Mouse (Mus musculus): ENCODE results near the gene Psma6. TPM values are rescaled to one million over a fixed set of nuclear protein-coding genes. Genes with fewer than 3 reads are reported as not detected.
A peak's percentile ranks its signal among the peaks of the same experiment; 100 is the strongest.

The Psma6 gene
- polyA plus RNA-seq, 1 experiment: 119 TPM

- 75% methylated on average over 5 of the region's 5 CpGs for WGBS
- peak overlapping the region; percentile 61 for H3K27ac ChIP-seq (ENCODE audit: control insufficient read depth, insufficient read depth, low read depth, low read length, poor library complexity)
- H3K4me1 ChIP-seq (ENCODE audit: control insufficient read depth, insufficient read depth, low read length): peaks cover 9% of the 10 kb centered on the region
- TF ChIP-seq POLR2A (IDR thresholded peaks at IDR 0.05; ENCODE audit: borderline replicate concordance, control insufficient read depth, low read depth, low read length) (no peak), CTCF (IDR thresholded peaks at IDR 0.05; ENCODE audit: control insufficient read depth, insufficient read depth, low read length) (no peak)
- no peak overlapping the region for H3K4me3 ChIP-seq (replicated peaks; ENCODE audit: control insufficient read depth, low read depth, low read length)
Observed at GRCm38 (mm10) chr12:55456893-55457292, 72.9 kb downstream of the Psma6 start.

GRCm38 (mm10) chr12:55459739-55460138, 75.7 kb downstream of the Psma6 start:
- H3K4me1 ChIP-seq (ENCODE audit: control insufficient read depth, insufficient read depth, low read length): peaks cover 17% of the 10 kb centered on the region
- 8% methylated on average over 8 of the region's 8 CpGs for WGBS

GRCm38 (mm10) chr12:55460900-55461299, 76.9 kb downstream of the Psma6 start:
- Histone ChIP-seq H3K27ac (ENCODE audit: control insufficient read depth, insufficient read depth, low read depth, low read length, poor library complexity) (no peak overlapping the region), H3K4me3 (replicated peaks; ENCODE audit: control insufficient read depth, low read depth, low read length) (no peak overlapping the region), H3K4me1 (ENCODE audit: control insufficient read depth, insufficient read depth, low read length) (peaks cover 18% of the 10 kb centered on the region)
- TF ChIP-seq POLR2A (IDR thresholded peaks at IDR 0.05; ENCODE audit: borderline replicate concordance, control insufficient read depth, low read depth, low read length): no peak
- no peak for TF ChIP-seq CTCF (IDR thresholded peaks at IDR 0.05; ENCODE audit: control insufficient read depth, insufficient read depth, low read length)
- 59% methylated on average over 4 of the region's 4 CpGs for WGBS

More at GRCm38 (mm10) chr12:55459739-55460138, 75.7 kb downstream of the Psma6 start:
- no peak overlapping the region for H3K4me3 ChIP-seq (replicated peaks; ENCODE audit: control insufficient read depth, low read depth, low read length)
- TF ChIP-seq CTCF (IDR thresholded peaks at IDR 0.05; ENCODE audit: control insufficient read depth, insufficient read depth, low read length) (no peak), POLR2A (IDR thresholded peaks at IDR 0.05; ENCODE audit: borderline replicate concordance, control insufficient read depth, low read depth, low read length) (no peak)
- H3K27ac ChIP-seq (ENCODE audit: control insufficient read depth, insufficient read depth, low read depth, low read length, poor library complexity): no peak overlapping the region

GRCm38 (mm10) chr12:55461767-55462166, 77.7 kb downstream of the Psma6 start:
- Histone ChIP-seq H3K4me1 (ENCODE audit: control insufficient read depth, insufficient read depth, low read length) (peaks cover 19% of the 10 kb centered on the region), H3K27ac (ENCODE audit: control insufficient read depth, insufficient read depth, low read depth, low read length, poor library complexity) (no peak overlapping the region), H3K4me3 (replicated peaks; ENCODE audit: control insufficient read depth, low read depth, low read length) (no peak overlapping the region)
- TF ChIP-seq CTCF (IDR thresholded peaks at IDR 0.05; ENCODE audit: control insufficient read depth, insufficient read depth, low read length) (no peak), POLR2A (IDR thresholded peaks at IDR 0.05; ENCODE audit: borderline replicate concordance, control insufficient read depth, low read depth, low read length) (no peak)
- WGBS: 62% methylated on average over 6 of the region's 6 CpGs

GRCm38 (mm10) chr12:55462456-55462855, 78.4 kb downstream of the Psma6 start:
- no peak overlapping the region for H3K4me3 ChIP-seq (replicated peaks; ENCODE audit: control insufficient read depth, low read depth, low read length)
- H3K27ac ChIP-seq (ENCODE audit: control insufficient read depth, insufficient read depth, low read depth, low read length, poor library complexity): no peak overlapping the region
- H3K4me1 ChIP-seq (ENCODE audit: control insufficient read depth, insufficient read depth, low read length): peaks cover 18% of the 10 kb centered on the region
- WGBS: 87% methylated on average over 6 of the region's 6 CpGs
- TF ChIP-seq POLR2A (IDR thresholded peaks at IDR 0.05; ENCODE audit: borderline replicate concordance, control insufficient read depth, low read depth, low read length): no peak
- TF ChIP-seq CTCF (IDR thresholded peaks at IDR 0.05; ENCODE audit: control insufficient read depth, insufficient read depth, low read length): no peak

GRCm38 (mm10) chr12:55463087-55463486, 79.1 kb downstream of the Psma6 start:
- H3K27ac ChIP-seq (ENCODE audit: control insufficient read depth, insufficient read depth, low read depth, low read length, poor library complexity): no peak overlapping the region
- TF ChIP-seq POLR2A (IDR thresholded peaks at IDR 0.05; ENCODE audit: borderline replicate concordance, control insufficient read depth, low read depth, low read length): no peak
- no peak for TF ChIP-seq CTCF (IDR thresholded peaks at IDR 0.05; ENCODE audit: control insufficient read depth, insufficient read depth, low read length)
- 85% methylated on average over 5 of the region's 5 CpGs for WGBS
- peaks cover 18% of the 10 kb centered on the region for H3K4me1 ChIP-seq (ENCODE audit: control insufficient read depth, insufficient read depth, low read length)
- H3K4me3 ChIP-seq (replicated peaks; ENCODE audit: control insufficient read depth, low read depth, low read length): no peak overlapping the region

- Histone ChIP-seq H3K4me1 (ENCODE audit: control insufficient read depth, insufficient read depth, low read length) (peaks cover 13% of the 10 kb centered on the region), H3K4me3 (replicated peaks; ENCODE audit: control insufficient read depth, low read depth, low read length) (no peak overlapping the region), H3K27ac (ENCODE audit: control insufficient read depth, insufficient read depth, low read depth, low read length, poor library complexity) (peak overlapping the region; percentile 72)
- 31% methylated on average over 16 of the region's 16 CpGs for WGBS
- TF ChIP-seq POLR2A (IDR thresholded peaks at IDR 0.05; ENCODE audit: borderline replicate concordance, control insufficient read depth, low read depth, low read length) (0 out of 2 replicates have a peak, but pooled peaks have one; percentile 10), CTCF (IDR thresholded peaks at IDR 0.05; ENCODE audit: control insufficient read depth, insufficient read depth, low read length) (no peak)
Observed at GRCm38 (mm10) chr12:55463992-55464845, 80.2 kb downstream of the Psma6 start.

- peak overlapping the region; percentile 68 for H3K4me3 ChIP-seq (replicated peaks; ENCODE audit: control insufficient read depth, low read depth, low read length)
- 21% methylated on average over 14 of the region's 14 CpGs for WGBS
- peak overlapping the region; percentile 72 for H3K27ac ChIP-seq (ENCODE audit: control insufficient read depth, insufficient read depth, low read depth, low read length, poor library complexity)
- no peak for TF ChIP-seq CTCF (IDR thresholded peaks at IDR 0.05; ENCODE audit: control insufficient read depth, insufficient read depth, low read length)
- H3K4me1 ChIP-seq (ENCODE audit: control insufficient read depth, insufficient read depth, low read length): peaks cover 13% of the 10 kb centered on the region
Observed at GRCm38 (mm10) chr12:55464846-55465361, 80.9 kb downstream of the Psma6 start.
